Mouse (Mus musculus) forebrain, embryonic 12.5 days (tissue): ENCODE measurements around the gene Dnajc16. TPM values are rescaled to one million over a fixed set of nuclear protein-coding genes. Genes with fewer than 3 reads are reported as not detected.

Experiments used
- ATAC-seq: fragments of 200-750 bp; cut with Nextera tagmentation; 2 replicates; pipeline ENCODE4 v1.8.0; 2017; ENCODE audit warnings: moderate TSS enrichment; ENCODE audit not compliant: low FRiP score
- H3K27ac ChIP-seq: fragments of 300-500 bp; sonication (generic); 2 replicates; pipeline ENCODE4 v1.5.1; 2016; ENCODE audit warnings: mild to moderate bottlenecking
- H3K27me3 ChIP-seq: fragments of 300-500 bp; sonication (generic); 2 replicates; pipeline ENCODE4 v1.6.1; 2016; ENCODE audit warnings: mild to moderate bottlenecking
- H3K36me3 ChIP-seq: fragments of 300-500 bp; sonication (generic); replicated peaks from 2 replicates; pipeline ENCODE4 v1.6.1; 2016; ENCODE audit warnings: mild to moderate bottlenecking
- H3K4me1 ChIP-seq: fragments of 300-500 bp; sonication (generic); 2 replicates; pipeline ENCODE4 v1.6.1; 2016
- H3K4me2 ChIP-seq: fragments of 300-500 bp; sonication (generic); 2 replicates; pipeline ENCODE4 v1.6.1; 2016; ENCODE audit warnings: mild to moderate bottlenecking, moderate library complexity
- H3K4me3 ChIP-seq: fragments of 300-500 bp; sonication (generic); replicated peaks from 2 replicates; pipeline ENCODE4 v1.5.1; 2016; ENCODE audit warnings: mild to moderate bottlenecking
- H3K9ac ChIP-seq: fragments of 300-500 bp; sonication (generic); 2 replicates; pipeline ENCODE4 v1.6.1; 2016; ENCODE audit warnings: mild to moderate bottlenecking
- H3K9me3 ChIP-seq: fragments of 300-500 bp; sonication (generic); 2 replicates; pipeline ENCODE4 v1.6.1; 2016
- WGBS: fragments of 180-500 bp; shearing (Covaris S2); methylation state at CpG from one replicate; pipeline ENCODE4 v1.1.7; 2016; 5-methylcytosine and 5-hydroxymethylcytosine counted together
- polyA plus RNA-seq: library from polyadenylated mRNA; unstranded; fragments of >200 nt; fragmentation: Nextera tagmentation; extraction: Ambion mirVana; gene quantifications from 2 replicates; pipeline ENCODE4 v1.2.1, GENCODE M21; 2016

Dnajc16 gene
- polyA plus RNA-seq, 1 experiment from 2014 or later, result 6.7 TPM

GRCm38 (mm10) chr4:141817706-141818105 lies 27.0 kb upstream of the Dnajc16 start:
- no peak overlapping the region for H3K4me3 ChIP-seq
- WGBS, result 54% methylated on average over 10 of the region's 10 CpGs
- peaks cover 28% of the 10 kb centered on the region for H3K36me3 ChIP-seq
- peaks cover 9% of the 10 kb centered on the region for H3K4me1 ChIP-seq
- H3K9ac ChIP-seq, result no peak overlapping the region
- no peak overlapping the region for H3K4me2 ChIP-seq
- H3K9me3 ChIP-seq, result no peaks in the 10 kb centered on the region
- no peaks in the 10 kb centered on the region for H3K27me3 ChIP-seq
- no peak for ATAC-seq
- no peak overlapping the region for H3K27ac ChIP-seq

DNA sequence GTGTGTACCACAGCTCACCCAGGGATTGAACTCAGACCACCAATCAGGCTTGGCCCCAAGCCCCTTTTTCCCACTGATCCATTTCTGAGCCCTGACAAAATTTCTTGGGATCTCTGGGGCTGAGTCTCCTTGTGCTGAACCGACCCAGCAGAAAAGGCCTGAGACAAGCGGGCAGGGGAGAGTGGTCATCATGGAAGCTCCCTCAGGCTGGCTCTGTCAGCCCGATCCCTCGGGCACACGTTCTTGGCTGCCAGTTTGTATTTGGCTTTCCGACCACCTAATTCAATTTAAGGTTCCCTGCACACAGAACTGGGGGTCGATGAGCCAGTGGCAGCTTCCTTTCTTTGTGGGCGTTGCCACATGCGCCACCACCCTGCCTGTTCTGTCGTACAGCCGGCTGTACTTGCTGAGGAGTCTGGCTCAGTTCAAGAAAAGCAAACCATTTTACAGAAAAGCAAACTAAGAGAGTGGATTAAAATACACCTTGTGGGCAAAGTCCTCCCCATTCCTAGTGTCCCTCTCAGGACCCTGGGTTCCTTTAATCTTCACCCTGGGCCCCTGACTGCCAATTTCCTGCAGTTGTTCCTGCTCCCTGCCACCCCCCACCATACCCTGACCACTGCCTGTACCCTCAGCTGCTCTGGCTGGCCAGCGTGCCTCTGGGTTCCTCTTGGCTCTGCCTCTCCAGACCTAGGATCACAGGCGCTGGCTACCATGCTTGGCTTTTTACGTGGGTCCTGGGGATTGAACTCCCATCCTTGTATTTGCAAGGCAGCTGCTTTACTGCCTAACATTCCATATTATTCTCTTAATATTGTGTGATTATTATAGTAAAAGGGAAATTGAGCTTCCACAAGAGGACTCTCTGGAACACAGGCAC lies 26.3 kb upstream of the Dnajc16 start:
- no peak overlapping the region for H3K27ac ChIP-seq
- 65% methylated on average over 14 of the region's 14 CpGs for WGBS
- H3K9me3 ChIP-seq, result no peaks in the 10 kb centered on the region
- no peak overlapping the region for H3K4me2 ChIP-seq
- H3K36me3 ChIP-seq, result peaks cover 35% of the 10 kb centered on the region
- ATAC-seq, result no peak
- H3K27me3 ChIP-seq, result no peaks in the 10 kb centered on the region
- H3K4me1 ChIP-seq, result peaks cover 9% of the 10 kb centered on the region
- H3K9ac ChIP-seq, result no peak overlapping the region
- H3K4me3 ChIP-seq, result no peak overlapping the region

DNA sequence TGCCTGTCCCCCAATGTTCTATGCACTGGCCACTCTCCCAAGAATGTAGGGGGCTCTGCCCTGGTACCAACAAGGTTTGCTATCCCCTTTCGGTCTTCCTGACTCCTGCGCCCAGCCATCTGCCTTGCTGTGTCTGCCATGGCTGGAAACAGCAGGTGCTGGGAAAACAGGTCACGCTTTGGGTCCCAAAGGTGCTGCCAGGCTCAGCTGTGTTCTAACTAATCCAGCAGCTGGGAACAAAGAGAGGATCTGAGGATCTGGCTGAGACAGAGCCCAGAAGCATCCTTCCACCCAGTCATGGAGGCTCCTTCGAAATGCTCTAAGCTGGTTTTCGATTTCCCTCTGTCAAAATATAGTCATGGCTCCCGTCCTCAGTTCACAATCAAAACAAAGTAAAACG lies 25.5 kb upstream of the Dnajc16 start:
- Histone ChIP-seq H3K27me3 (no peaks in the 10 kb centered on the region), H3K4me3 (no peak overlapping the region), H3K9ac (no peak overlapping the region), H3K9me3 (no peaks in the 10 kb centered on the region), H3K4me1 (peaks cover 9% of the 10 kb centered on the region), H3K36me3 (peaks cover 43% of the 10 kb centered on the region), H3K27ac (no peak overlapping the region), H3K4me2 (no peak overlapping the region)
- no peak for ATAC-seq
- WGBS, result 88% methylated on average over 7 of the region's 7 CpGs

- Histone ChIP-seq H3K9ac (no peak overlapping the region), H3K27ac (no peak overlapping the region), H3K36me3 (peaks cover 87% of the 10 kb centered on the region), H3K4me2 (no peak overlapping the region), H3K4me3 (no peak overlapping the region), H3K27me3 (no peaks in the 10 kb centered on the region), H3K4me1 (peaks cover 4% of the 10 kb centered on the region; the same call in 1 of the 2 replicates), H3K9me3 (no peaks in the 10 kb centered on the region)
- ATAC-seq, result no peak
- 98% methylated on average over 7 of the region's 7 CpGs for WGBS
Measured at GRCm38 (mm10) chr4:141811375-141811774, 20.6 kb upstream of the Dnajc16 start.

DNA sequence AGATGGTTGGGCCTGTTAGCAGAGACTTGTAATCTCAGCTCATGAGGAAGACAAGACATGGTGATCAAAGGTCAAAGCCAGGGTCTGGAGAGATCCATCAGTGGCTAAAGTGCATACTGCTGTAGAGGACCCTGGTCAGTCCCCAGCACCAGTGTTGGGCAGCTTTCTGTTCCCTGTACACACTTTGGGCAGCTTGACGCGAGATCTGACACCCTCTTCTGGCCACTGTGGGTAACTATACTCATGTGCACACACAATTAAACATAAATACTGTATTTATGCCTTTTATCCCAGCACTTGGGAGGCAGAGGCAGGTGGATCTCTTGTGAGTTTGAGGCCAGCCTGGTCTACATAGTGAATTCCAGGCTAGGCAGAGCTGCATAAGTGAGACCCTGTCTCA lies 20.2 kb upstream of the Dnajc16 start:
- no peak overlapping the region for H3K9ac ChIP-seq

DNA sequence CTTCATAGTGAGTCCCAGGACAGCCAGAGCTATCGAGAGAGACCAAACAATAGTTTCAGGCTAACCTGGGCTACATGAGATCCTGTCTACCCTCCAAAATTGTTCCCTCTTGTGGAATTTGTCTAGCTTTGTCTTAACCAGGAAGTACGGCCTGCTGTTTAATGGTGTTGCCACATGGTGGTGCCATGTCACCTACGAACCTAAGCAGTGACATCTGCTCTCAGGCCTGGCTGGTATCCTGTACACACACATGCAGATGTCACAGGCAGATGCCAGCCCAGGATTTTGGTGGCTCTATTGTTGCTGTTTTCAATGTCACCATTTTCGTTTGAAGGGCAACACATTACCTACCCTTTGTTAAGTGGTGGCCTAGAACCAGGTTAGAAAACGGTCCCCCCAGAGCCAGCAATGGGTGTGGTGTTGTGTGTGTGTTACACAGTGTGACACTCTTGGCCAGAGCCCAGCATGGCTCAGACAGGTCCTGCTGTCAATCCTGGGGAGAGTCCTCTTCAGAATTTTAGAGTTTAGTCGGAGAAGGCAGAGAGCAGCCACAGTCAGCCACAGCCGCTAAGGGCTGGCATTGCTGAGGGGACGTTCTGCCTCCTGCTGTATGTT lies 19.2 kb upstream of the Dnajc16 start:
- no peak overlapping the region for H3K4me2 ChIP-seq
- H3K4me3 ChIP-seq, result no peak overlapping the region
- no peaks in the 10 kb centered on the region for H3K4me1 ChIP-seq
- H3K9ac ChIP-seq, result no peak overlapping the region
- H3K27me3 ChIP-seq, result no peaks in the 10 kb centered on the region
- ATAC-seq, result no peak
- WGBS, result 79% methylated on average over 8 of the region's 8 CpGs
- H3K36me3 ChIP-seq, result peaks cover 91% of the 10 kb centered on the region
- no peak overlapping the region for H3K27ac ChIP-seq
- no peaks in the 10 kb centered on the region for H3K9me3 ChIP-seq

More for the DNA sequence above, 20.2 kb upstream of the Dnajc16 start:
- Histone ChIP-seq H3K36me3 (peaks cover 91% of the 10 kb centered on the region), H3K4me1 (peaks cover under 1% of the 10 kb centered on the region; the same call in 1 of the 2 replicates), H3K9me3 (no peaks in the 10 kb centered on the region), H3K4me2 (no peak overlapping the region), H3K27ac (no peak overlapping the region), H3K4me3 (no peak overlapping the region), H3K27me3 (no peaks in the 10 kb centered on the region)
- no peak for ATAC-seq
- 94% methylated on average over 2 of the region's 2 CpGs for WGBS

DNA sequence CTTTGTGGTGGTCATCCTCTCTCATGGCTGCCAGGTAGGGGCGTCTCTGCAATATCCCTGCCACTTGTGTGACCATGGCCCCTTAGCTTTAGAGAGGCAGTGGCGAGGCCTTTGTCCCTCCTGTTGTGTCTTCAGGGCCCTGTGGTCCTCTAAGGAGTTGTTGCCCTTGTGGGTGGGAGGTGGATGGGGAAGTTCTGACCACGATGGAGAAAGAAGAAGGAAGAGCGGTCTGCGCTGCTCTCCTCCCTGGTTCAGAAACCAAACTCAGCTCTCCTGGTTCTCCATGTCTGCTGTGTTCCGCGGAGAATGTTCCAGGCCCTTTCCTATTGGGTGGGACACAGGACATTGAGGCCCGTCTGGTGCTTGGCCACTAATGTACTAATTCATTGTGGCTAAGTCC lies 15.2 kb upstream of the Dnajc16 start:
- WGBS, result 97% methylated on average over 8 of the region's 8 CpGs
- H3K27me3 ChIP-seq, result no peaks in the 10 kb centered on the region
- H3K27ac ChIP-seq, result no peak overlapping the region
- no peaks in the 10 kb centered on the region for H3K9me3 ChIP-seq
- H3K9ac ChIP-seq, result no peak overlapping the region
- H3K4me1 ChIP-seq, result no peaks in the 10 kb centered on the region
- peaks cover 74% of the 10 kb centered on the region for H3K36me3 ChIP-seq
- no peak overlapping the region for H3K4me2 ChIP-seq
- H3K4me3 ChIP-seq, result no peak overlapping the region
- ATAC-seq, result no peak

- Histone ChIP-seq H3K27ac (no peak overlapping the region), H3K4me1 (no peaks in the 10 kb centered on the region), H3K4me2 (no peak overlapping the region), H3K9me3 (no peaks in the 10 kb centered on the region), H3K27me3 (no peaks in the 10 kb centered on the region), H3K4me3 (no peak overlapping the region), H3K9ac (no peak overlapping the region), H3K36me3 (peaks cover 60% of the 10 kb centered on the region)
- WGBS, result 91% methylated on average over 4 of the region's 4 CpGs
- no peak for ATAC-seq
Measured at GRCm38 (mm10) chr4:141804105-141804504, 13.4 kb upstream of the Dnajc16 start.

GRCm38 (mm10) chr4:141797545-141797944 lies 6.8 kb upstream of the Dnajc16 start:
- H3K4me2 ChIP-seq, result no peak overlapping the region
- ATAC-seq, result no peak
- H3K4me1 ChIP-seq, result peaks cover 22% of the 10 kb centered on the region
- no peak overlapping the region for H3K9ac ChIP-seq
- no peaks in the 10 kb centered on the region for H3K9me3 ChIP-seq
- H3K27me3 ChIP-seq, result no peaks in the 10 kb centered on the region
- no peak overlapping the region for H3K4me3 ChIP-seq
- WGBS, result 94% methylated on average over 5 of the region's 5 CpGs
- peaks cover 23% of the 10 kb centered on the region for H3K36me3 ChIP-seq
- H3K27ac ChIP-seq, result no peak overlapping the region

DNA sequence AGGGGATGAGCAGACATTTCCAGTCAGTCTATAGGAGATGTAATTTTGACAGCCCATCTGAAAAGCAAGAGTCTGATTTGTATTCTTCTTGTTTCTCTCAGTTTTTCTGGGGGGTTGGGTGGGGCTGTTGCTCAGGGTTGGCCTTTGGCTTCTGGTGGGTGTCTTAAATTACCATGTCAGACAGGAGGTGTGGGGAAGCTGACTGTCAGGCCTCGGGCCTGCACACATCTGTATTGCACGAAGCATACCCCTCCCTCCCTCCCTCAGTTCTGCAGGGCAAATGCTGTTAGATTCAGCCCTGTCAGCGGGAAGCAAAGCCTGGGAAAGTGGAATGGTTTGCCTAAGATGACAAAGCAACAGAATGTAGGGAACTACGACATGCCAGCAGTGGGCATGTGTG lies 6.2 kb upstream of the Dnajc16 start:
- H3K27me3 ChIP-seq, result no peaks in the 10 kb centered on the region
- peaks cover 23% of the 10 kb centered on the region for H3K36me3 ChIP-seq
- WGBS, result 88% methylated on average over 4 of the region's 4 CpGs

DNA sequence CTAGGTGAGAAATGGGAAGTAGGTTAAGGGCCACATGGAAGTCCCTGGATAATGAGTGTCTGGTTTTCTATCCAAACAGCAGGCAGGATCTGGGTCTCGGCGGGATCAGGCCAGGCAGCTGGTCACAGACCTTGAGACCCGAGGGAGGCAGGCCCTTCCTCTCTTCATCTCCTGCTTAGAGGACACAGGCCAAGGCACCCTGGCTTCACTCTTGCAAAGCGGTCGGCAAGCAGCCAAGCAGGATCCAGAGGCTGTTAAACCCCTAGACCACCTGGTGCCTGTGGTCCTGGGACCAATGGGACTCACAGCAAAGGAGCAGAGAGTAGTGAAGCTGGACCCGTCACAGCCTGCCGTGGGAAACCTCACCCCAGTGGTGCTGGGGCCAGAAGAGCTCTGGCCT lies 5.6 kb upstream of the Dnajc16 start:
- no peak overlapping the region for H3K27ac ChIP-seq
- ATAC-seq, result no peak
- no peaks in the 10 kb centered on the region for H3K27me3 ChIP-seq
- H3K4me3 ChIP-seq, result no peak overlapping the region
- no peak overlapping the region for H3K4me2 ChIP-seq
- no peaks in the 10 kb centered on the region for H3K9me3 ChIP-seq
- 93% methylated on average over 7 of the region's 7 CpGs for WGBS
- peaks cover 22% of the 10 kb centered on the region for H3K4me1 ChIP-seq
- H3K36me3 ChIP-seq, result peaks cover 23% of the 10 kb centered on the region
- H3K9ac ChIP-seq, result no peak overlapping the region

More for the DNA sequence above, 6.2 kb upstream of the Dnajc16 start:
- H3K4me2 ChIP-seq, result no peak overlapping the region
- no peak for ATAC-seq
- peaks cover 22% of the 10 kb centered on the region for H3K4me1 ChIP-seq
- H3K9ac ChIP-seq, result no peak overlapping the region
- no peak overlapping the region for H3K27ac ChIP-seq
- no peak overlapping the region for H3K4me3 ChIP-seq
- H3K9me3 ChIP-seq, result no peaks in the 10 kb centered on the region

DNA sequence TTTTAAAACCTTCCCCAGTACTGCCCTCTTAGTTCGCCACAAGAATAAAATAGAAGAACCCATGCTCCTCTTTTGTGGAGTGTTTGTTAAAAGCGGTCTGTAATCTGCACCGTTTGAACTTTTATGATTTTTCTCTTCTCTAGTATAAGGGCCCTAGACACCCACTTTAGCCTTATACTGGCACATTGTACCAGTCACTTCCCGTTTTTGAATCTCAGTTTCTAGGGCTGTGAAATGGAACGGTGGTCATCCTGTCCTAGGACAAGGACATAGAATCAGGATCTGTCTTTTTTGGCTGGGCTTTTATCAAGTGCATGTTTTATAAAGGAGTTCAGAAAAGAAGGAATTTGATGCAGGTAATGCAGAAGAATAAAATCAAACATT lies 3.4 kb upstream of the Dnajc16 start:
- H3K27me3 ChIP-seq, result no peaks in the 10 kb centered on the region
- H3K36me3 ChIP-seq, result peaks cover 23% of the 10 kb centered on the region
- H3K4me2 ChIP-seq, result peak overlapping the region; percentile 65
- peak overlapping the region; percentile 71 for H3K9ac ChIP-seq
- peak overlapping the region; percentile 68 for H3K4me3 ChIP-seq
- 21% methylated on average over 5 of the region's 5 CpGs for WGBS
- peak overlapping the region; percentile 92 for H3K27ac ChIP-seq
- H3K9me3 ChIP-seq, result no peaks in the 10 kb centered on the region
- peaks cover 32% of the 10 kb centered on the region for H3K4me1 ChIP-seq
- ATAC-seq, result no peak
